Mouse (Mus musculus) heart, postnatal 10 days (tissue): ENCODE results near the gene Bcat2. TPM values are rescaled to one million over a fixed set of nuclear protein-coding genes. Genes with fewer than 3 reads are reported as not detected.
A peak's percentile ranks its signal among the peaks of the same experiment; 100 is the strongest.

Source experiments
- DNase-seq, 2 experiments: peaks; one replicate each; pipeline ENCODE4 v3.0.0; 2021
- intact Hi-C: fragments of 180-260 bp; cut with DNase I; formaldehyde crosslinking; loops from one replicate; pipeline ENCODE4 v1.15.1; 2025
- total RNA-seq, 2 experiments: library from RNA; stranded (reverse); gene quantifications; 2 replicates each; pipeline ENCODE4 v1.2.3; 2021

Gene Bcat2
- total RNA-seq, 2 experiments from 2014 or later = 54.7 to 54.9 TPM

DNA sequence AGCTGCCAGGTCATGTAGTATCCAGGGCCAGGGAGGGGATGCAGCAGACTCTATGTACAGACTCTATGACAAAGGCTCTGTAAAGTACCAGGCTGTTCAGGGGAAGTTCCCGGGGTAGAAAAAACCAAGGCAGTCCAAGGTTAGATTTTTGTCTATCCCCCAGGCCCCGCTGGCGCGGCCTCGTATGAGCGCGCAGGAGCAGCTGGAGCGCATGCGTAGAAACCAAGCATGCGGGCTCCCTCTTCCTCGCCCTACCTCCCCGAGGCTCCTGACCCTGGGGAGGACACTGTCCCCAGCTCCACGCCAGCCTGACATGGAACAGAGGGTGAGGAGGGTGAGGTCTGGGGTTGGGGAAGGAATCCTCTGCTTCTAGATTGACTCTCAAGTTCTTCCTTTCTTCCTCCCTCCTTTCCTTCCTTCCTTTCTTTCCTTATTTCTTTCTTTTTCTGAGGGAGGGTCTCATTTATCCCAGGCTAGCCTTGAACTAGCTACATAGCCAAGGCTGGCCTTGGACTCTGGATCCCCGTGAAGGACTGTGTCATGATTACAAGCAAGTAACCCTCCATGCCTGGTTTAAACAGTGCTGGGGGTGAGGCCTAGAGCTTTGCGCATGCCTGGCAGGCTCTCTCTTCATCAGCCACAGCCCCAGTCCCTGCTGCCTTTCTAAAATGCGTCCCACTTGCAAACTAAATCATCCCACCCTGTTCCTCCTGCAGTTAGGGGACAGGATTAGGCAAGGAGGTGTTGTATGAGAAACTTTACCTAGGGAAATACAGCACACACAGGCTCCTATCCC lies 20.1 kb upstream of the Bcat2 start:
- DNase-seq = no peak
- intact Hi-C loops = no loop called here

- intact Hi-C loops = no loop called here
- no peak for DNase-seq
Measured at GRCm38 (mm10) chr7:45550821-45551511, 19.0 kb upstream of the Bcat2 start.

DNA sequence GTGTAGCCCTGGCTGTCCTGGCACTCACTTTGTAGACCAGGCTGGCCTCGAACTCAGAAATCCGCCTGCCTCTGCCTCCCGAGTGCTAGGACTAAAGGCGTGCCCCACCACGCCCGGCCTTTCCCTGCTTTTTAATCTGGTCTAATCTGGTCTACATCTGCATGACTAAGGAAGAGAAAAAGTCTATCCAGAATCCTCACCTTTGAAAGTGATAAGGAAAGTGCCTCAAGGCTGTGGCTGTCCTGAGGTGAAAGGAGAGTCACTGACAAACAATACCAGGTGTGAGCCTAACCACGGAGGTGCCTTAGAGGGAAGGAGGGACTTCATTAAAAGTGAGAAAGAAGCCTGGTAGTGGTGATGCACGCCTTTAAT lies 18.5 kb upstream of the Bcat2 start:
- DNase-seq = no peak
- intact Hi-C loops = no loop called here

DNA sequence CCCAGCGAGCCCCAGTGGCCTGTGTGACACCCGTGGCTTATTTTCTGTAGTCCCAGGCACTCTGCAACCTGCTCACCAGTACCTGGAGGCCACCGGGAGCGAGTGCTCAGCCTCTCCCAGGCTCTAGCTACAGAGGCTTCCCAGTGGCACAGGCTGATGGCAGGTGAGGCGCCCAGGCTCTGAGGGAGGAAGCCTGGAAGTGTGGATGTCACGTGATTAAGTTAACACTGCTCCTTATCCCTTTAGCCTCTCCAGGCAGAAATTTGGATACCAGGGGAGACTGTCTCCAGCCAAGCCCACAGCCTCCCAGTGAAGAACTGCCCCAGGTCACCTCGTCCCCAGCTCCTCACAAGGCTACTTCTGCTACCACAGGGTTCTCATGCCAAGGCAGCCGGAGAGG lies 16.4 kb upstream of the Bcat2 start:
- intact Hi-C loops = no loop called here
- DNase-seq = no peak

DNA sequence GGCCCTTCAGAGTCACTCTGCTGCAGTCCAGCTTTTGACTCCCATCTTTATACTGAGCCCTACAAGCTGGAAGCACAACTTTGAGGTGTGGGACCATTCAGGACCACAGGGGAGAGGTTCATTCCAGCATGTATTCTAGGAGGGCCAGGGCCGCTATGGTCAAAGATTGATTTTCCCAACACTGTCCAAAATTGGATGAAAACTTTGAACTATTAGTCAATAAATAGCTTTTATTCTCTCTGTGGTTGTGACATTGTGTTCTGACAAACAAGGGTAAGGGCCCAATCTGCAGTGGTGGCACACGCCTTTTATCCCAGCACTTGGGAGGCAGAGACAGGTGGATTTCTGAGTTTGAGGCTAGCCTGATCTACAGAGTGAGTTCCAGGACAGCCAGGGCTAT lies 16.0 kb upstream of the Bcat2 start:
- intact Hi-C loops = no loop called here
- DNase-seq = no peak

- intact Hi-C loops = no loop called here
- DNase-seq = no peak
Measured at GRCm38 (mm10) chr7:45554744-45555143, 15.2 kb upstream of the Bcat2 start, which contains the start of gene Hsd17b14. TSS of gene Hsd17b14 (plus strand) at chr7:45554893.

GRCm38 (mm10) chr7:45555787-45556186 lies 14.2 kb upstream of the Bcat2 start:
- intact Hi-C loops = loop anchor here (1.0 kb wide), 1 partner anchor 35 kb away; no protein-coding TSS in a partner anchor
- DNase-seq = peak; percentile 82 to 89

DNA sequence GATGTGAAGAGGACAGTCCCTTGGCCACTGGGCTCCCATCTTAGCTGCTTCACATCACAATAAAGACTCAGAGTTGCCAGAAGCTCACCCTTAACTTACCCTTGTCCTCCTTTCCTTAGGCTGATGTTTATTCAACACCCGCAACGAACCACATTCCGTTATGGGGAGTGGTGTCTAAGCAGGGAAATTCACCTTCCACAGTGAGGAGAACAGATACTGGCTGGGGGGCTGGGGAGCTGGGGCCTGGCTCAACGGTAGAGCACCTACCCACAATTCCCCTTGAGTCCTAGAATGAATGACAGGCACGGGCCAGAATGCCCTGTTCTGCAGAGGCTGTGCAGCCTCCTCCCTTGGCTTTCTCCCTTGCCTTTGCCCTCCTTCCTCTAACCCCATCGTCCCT lies 11.0 kb upstream of the Bcat2 start:
- intact Hi-C loops = no loop called here
- no peak for DNase-seq

GRCm38 (mm10) chr7:45560241-45560640 lies 9.7 kb upstream of the Bcat2 start:
- intact Hi-C loops = loop anchor here (2.0 to 5.0 kb wide), 3 partner anchors 83 to 153 kb away; partner anchors contain the start of gene Kcna7
- DNase-seq = no peak

GRCm38 (mm10) chr7:45560843-45561623 lies 8.9 kb upstream of the Bcat2 start:
- peak; percentile 84 to 90 for DNase-seq
- intact Hi-C loops = loop anchor here (2.0 to 5.0 kb wide), 3 partner anchors 84 to 154 kb away; partner anchors contain the start of gene Kcna7

DNA sequence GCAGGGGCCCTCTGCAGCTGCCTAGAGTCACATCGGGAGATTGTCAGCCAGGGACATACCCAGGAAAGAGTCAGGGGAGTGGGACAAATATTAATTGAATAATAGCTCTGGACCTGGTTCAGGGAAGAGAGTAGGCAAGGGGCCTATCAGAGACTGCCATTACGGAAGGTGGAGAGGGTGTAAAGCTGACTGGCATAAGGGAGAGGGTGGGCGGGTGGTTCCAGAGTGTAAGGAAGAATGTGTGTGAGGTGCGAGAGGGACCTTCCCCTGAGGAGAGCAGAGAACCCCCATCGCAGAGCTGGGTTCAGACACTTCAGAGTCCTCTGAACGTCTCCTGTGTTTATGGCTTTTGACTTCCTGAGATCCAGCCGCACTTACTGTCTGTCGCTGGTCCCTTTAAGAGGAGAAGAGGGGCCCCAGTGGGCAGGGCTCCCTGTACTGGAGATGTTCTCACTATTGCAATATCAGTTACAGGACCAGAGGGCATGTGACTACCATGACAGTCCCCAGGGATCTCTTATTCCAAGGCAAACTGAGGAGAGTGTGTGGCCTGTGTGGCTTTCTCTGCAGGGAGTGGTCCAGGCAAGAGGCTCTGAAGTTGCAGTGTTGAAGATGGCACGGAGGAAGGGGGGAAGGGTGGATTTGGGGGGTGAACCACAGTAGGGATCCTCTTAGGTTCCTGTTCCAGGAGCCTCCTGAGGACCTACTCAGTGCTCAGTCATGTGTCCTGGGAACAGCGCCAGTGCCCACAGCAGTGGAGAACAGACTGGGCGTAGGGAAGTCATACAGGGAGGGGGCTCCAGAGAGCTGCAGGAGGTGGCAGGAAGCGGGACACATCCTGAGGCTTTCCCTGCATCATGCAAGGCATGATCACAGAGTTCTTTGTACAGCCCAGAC lies 8.1 kb upstream of the Bcat2 start:
- intact Hi-C loops = loop anchor here (1.0 to 5.0 kb wide), 4 partner anchors 85 to 155 kb away; partner anchors contain the start of gene Kcna7
- no peak for DNase-seq

DNA sequence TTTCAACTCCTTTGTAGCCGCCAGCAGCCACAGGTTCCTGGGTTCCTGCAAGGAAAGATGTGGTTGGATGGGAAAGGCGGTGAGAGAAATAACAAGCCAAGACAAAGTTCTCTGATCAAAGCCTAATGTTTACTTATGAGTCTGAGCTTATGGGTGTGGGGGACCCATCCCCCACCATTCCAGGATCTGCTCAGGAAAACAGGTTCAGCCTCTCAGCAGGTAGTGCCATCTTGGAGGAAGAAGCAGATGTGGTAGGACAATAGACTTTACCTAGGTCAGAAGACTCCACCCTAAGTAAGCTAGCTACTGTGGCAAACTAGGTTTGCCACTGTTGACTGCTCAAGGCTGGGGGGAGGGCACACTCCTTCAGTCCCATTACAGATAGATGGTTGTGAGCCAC lies 5.1 kb upstream of the Bcat2 start:
- DNase-seq = no peak
- intact Hi-C loops = loop anchor here (5.0 kb wide), 2 partner anchors 113 to 158 kb away; partner anchors contain the start of gene Kcna7

DNA sequence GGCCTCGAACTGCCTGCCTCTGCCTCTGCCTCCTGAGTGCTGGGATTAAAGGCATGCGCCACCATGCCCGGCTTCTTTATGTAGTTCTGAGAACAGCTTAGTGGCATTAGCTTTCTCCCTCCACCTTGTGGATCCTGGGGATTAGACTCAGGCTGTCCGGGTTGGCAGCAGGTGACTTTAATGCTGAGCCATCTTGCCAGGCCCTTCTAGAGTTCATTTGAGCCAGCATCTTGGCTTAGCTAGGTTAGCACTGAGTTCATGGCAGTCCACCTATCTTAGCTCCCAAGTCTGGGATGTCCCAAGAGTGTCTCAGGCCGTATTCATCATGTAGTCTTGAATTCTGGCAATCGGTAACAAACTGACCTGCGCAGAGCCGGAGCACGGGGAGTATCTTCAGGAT lies 4.5 kb upstream of the Bcat2 start:
- no peak for DNase-seq
- intact Hi-C loops = no loop called here

GRCm38 (mm10) chr7:45567112-45567779 lies 2.7 kb upstream of the Bcat2 start:
- DNase-seq = no peak
- intact Hi-C loops = no loop called here

GRCm38 (mm10) chr7:45567780-45568516 lies 2.0 kb upstream of the Bcat2 start:
- intact Hi-C loops = no loop called here
- peak; percentile 93 for DNase-seq

- no peak for DNase-seq
- intact Hi-C loops = no loop called here
Measured at GRCm38 (mm10) chr7:45568601-45569473, 1.1 kb upstream of the Bcat2 start.

DNA sequence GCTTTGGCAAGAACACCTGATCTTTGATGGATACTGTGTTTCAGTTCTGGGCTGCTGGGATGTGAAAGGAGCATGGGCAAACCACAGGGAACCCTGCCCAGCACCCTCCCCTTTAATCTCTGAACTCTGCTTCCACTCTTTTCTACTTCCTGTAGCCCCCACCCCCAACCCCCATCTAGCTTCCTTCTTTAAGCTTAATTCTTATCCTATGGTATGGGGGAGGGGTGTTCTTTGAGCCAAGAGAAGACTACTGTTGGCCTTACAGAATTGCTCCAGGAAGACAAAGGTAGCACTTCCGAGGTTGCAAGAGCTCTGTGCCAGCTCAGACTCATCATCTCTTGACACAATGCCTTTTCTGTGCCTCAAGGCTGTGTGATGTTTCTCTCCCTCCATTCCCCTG lies 2.0 kb downstream of the Bcat2 start:
- intact Hi-C loops = loop anchor here (2.0 kb wide), 1 partner anchor 17 kb away; no protein-coding TSS in a partner anchor
- DNase-seq = no peak

DNA sequence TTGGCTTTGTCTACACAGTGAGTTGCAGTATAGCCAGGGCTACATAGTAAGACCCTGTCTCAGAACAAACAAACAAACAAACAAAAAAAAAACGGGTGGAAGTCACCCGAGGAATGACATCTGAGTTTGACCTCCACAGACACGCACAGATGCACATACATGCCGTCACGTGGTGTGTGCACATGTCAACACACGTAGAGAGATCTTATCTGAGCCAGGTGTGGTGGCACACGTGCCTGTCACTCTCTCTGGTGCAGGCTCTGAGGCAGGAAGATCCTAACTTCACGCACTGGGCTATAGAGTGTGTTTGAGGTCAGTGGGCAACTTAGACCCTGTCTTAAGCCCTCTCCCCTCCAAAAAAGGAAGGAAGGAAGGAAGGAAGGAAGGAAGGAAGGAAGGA lies 4.0 kb downstream of the Bcat2 start:
- intact Hi-C loops = no loop called here
- no peak for DNase-seq
